Mouse (Mus musculus): ENCODE data around the gene Nup210l.

- TF ChIP-seq CTCF (IDR thresholded peaks at IDR 0.05; ENCODE audit: low read depth) = no peak
- TF ChIP-seq EP300 (IDR thresholded peaks at IDR 0.05; ENCODE audit: low read depth) = no peak
Observed at GRCm38 (mm10) chr3:90086068-90086467, 17.9 kb upstream of the Nup210l start.
